Mouse (Mus musculus) intestine, embryonic 16.5 days (tissue): ENCODE measurements at regions not wholly inside any gene's neighbourhood (a gene's known extent, or its start where the extent isn't known, plus 50 kb on each side); places are given as distances from the start of the nearest gene placed in this dataset.

ENCODE experiments used
- ATAC-seq: fragments of 200-750 bp; cut with Nextera tagmentation; 2 replicates; pipeline ENCODE4 v1.8.0; 2017; ENCODE audit warnings: moderate TSS enrichment, moderate library complexity
- H3K27ac ChIP-seq: fragments of 300-500 bp; sonication (generic); 2 replicates; pipeline ENCODE4 v1.5.1; 2014; ENCODE audit warnings: mild to moderate bottlenecking, low read length
- H3K27me3 ChIP-seq: fragments of 300-500 bp; sonication (generic); replicated peaks from 2 replicates; pipeline ENCODE4 v1.6.1; 2014; ENCODE audit warnings: low read length, control low read depth, mixed read lengths; ENCODE audit not compliant: control insufficient read depth, insufficient read depth
- H3K36me3 ChIP-seq: fragments of 300-500 bp; sonication (generic); 2 replicates; pipeline ENCODE4 v1.6.1; 2014; ENCODE audit warnings: low read length, control low read depth; ENCODE audit not compliant: control insufficient read depth, insufficient read depth
- H3K4me1 ChIP-seq: fragments of 300-500 bp; sonication (generic); 2 replicates; pipeline ENCODE4 v1.6.1; 2014; ENCODE audit warnings: low read length, control low read depth, mixed read lengths; ENCODE audit not compliant: control insufficient read depth, insufficient read depth
- H3K4me2 ChIP-seq: fragments of 300-500 bp; sonication (generic); 2 replicates; pipeline ENCODE4 v1.6.1; 2014; ENCODE audit warnings: low read depth, low read length, control low read depth
- H3K4me3 ChIP-seq: fragments of 300-500 bp; sonication (generic); 2 replicates; pipeline ENCODE4 v1.5.1; 2014; ENCODE audit warnings: mild to moderate bottlenecking, low read length
- H3K9ac ChIP-seq: fragments of 300-500 bp; sonication (generic); 2 replicates; pipeline ENCODE4 v1.6.1; 2014; ENCODE audit warnings: low read depth, low read length
- H3K9me3 ChIP-seq: fragments of 300-500 bp; sonication (generic); 2 replicates; pipeline ENCODE4 v1.6.1; 2016; ENCODE audit warnings: low read length, control low read depth; ENCODE audit not compliant: control insufficient read depth
- WGBS: fragments of 180-500 bp; shearing (Covaris S2); extraction: QIAGEN DNeasy Blood & Tissue Kit; methylation state at CpG from one replicate; pipeline ENCODE4 v1.1.7; 2014; 5-methylcytosine and 5-hydroxymethylcytosine counted together

DNA sequence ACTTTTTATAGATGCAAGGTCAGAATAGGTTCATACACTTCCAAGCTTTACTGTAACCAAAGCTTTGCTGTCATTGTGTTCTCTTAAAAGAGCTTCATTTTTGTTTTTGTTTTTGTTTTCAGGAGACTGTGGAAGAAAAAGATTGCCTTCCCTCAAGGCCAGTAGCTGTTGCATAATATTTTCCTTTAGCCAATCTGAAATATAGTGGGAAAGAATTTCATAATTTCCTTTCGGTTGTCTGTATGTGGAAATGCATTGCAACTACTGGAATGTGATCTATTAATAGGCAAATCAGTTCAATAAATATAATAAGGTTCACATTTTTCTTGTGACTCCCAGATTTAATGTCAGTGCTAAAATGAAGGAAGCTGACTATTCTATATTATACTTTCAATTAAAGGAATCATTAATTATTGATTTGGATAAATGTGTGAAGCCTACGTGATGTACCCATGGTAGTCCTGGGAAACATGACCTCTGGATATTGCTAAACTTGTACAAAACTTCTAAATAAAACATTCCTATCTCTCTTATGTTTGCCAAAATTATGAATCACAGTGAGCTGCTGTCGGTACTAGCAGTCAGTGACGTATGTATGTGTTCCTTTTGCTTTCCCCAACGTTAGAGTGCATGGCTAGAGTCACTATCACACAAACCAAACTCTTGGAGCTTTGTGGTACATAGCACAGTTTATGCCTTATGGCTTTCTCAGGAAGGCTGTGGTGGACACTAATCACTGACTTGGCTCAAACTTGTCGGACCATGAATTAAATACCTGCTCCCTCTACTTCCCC, 102.6 kb downstream of the Rgs2 start:
- no peak overlapping the region for H3K4me3 ChIP-seq
- H3K4me1 ChIP-seq = no peaks in the 10 kb centered on the region
- no peaks in the 10 kb centered on the region for H3K36me3 ChIP-seq
- H3K27ac ChIP-seq = no peak overlapping the region
- no peak overlapping the region for H3K4me2 ChIP-seq
- H3K9me3 ChIP-seq = no peaks in the 10 kb centered on the region
- H3K27me3 ChIP-seq = no peaks in the 10 kb centered on the region
- no peak for ATAC-seq
- no peak overlapping the region for H3K9ac ChIP-seq
- 70% methylated on average over 6 of the region's 6 CpGs for WGBS

- Histone ChIP-seq H3K27ac (no peak overlapping the region), H3K4me3 (no peak overlapping the region), H3K9me3 (no peaks in the 10 kb centered on the region), H3K27me3 (no peaks in the 10 kb centered on the region), H3K4me2 (no peak overlapping the region), H3K36me3 (no peaks in the 10 kb centered on the region), H3K9ac (no peak overlapping the region), H3K4me1 (no peaks in the 10 kb centered on the region)
- WGBS = 82% methylated on average over 2 of the region's 2 CpGs
- no peak for ATAC-seq
Measured at GRCm38 (mm10) chr1:143888510-143888909, 111.4 kb downstream of the Uchl5 start.

- no peak overlapping the region for H3K9ac ChIP-seq
- H3K27me3 ChIP-seq = no peaks in the 10 kb centered on the region
- no peaks in the 10 kb centered on the region for H3K4me1 ChIP-seq
- H3K27ac ChIP-seq = no peak overlapping the region
- H3K4me3 ChIP-seq = no peak overlapping the region
- WGBS = 70% methylated on average over 5 of the region's 5 CpGs
- no peak for ATAC-seq
- H3K36me3 ChIP-seq = no peaks in the 10 kb centered on the region
- no peaks in the 10 kb centered on the region for H3K9me3 ChIP-seq
- no peak overlapping the region for H3K4me2 ChIP-seq
Measured at GRCm38 (mm10) chr1:143888065-143888464, 111.0 kb downstream of the Uchl5 start.

DNA sequence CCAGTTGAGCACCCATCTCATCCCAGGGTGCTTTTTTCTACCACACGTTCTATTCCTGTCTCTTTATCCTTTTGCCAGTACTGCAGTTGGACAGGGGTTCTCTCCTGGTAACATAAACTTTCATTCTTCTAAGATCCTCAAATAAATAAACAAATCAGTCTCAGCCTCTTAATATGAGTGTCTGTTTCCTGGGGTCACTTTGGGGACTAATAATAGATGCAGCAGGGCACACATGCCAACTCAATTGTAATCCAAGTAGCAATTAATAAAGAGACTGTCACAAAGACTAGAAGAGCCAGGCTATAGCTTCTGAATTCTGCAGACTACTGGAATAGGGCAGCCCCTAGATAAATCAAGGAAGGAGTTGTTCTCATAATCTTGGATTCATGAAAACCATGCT, 108.9 kb downstream of the Uchl5 start:
- Histone ChIP-seq H3K9me3 (no peaks in the 10 kb centered on the region), H3K4me2 (no peak overlapping the region), H3K27me3 (no peaks in the 10 kb centered on the region), H3K4me3 (no peak overlapping the region), H3K27ac (no peak overlapping the region), H3K4me1 (no peaks in the 10 kb centered on the region), H3K36me3 (no peaks in the 10 kb centered on the region), H3K9ac (no peak overlapping the region)
- ATAC-seq = no peak
- 36% methylated on average over 1 of the region's 1 CpGs for WGBS

GRCm38 (mm10) chr1:143881192-143881591, 104.1 kb downstream of the Uchl5 start:
- Histone ChIP-seq H3K4me3 (no peak overlapping the region), H3K9ac (no peak overlapping the region), H3K27me3 (no peaks in the 10 kb centered on the region), H3K36me3 (no peaks in the 10 kb centered on the region), H3K27ac (no peak overlapping the region), H3K4me1 (no peaks in the 10 kb centered on the region), H3K4me2 (no peak overlapping the region), H3K9me3 (no peaks in the 10 kb centered on the region)
- 38% methylated on average over 6 of the region's 6 CpGs for whole genome bisulfite sequencing
- ATAC-seq = no peak

- Histone ChIP-seq H3K4me2 (no peak overlapping the region), H3K27me3 (no peaks in the 10 kb centered on the region), H3K27ac (no peak overlapping the region), H3K9me3 (no peaks in the 10 kb centered on the region), H3K4me1 (no peaks in the 10 kb centered on the region), H3K9ac (no peak overlapping the region), H3K4me3 (no peak overlapping the region), H3K36me3 (no peaks in the 10 kb centered on the region)
- WGBS = 91% methylated on average over 5 of the region's 5 CpGs
- no peak for ATAC-seq
Measured at GRCm38 (mm10) chr1:143879622-143880021, 102.5 kb downstream of the Uchl5 start.

DNA sequence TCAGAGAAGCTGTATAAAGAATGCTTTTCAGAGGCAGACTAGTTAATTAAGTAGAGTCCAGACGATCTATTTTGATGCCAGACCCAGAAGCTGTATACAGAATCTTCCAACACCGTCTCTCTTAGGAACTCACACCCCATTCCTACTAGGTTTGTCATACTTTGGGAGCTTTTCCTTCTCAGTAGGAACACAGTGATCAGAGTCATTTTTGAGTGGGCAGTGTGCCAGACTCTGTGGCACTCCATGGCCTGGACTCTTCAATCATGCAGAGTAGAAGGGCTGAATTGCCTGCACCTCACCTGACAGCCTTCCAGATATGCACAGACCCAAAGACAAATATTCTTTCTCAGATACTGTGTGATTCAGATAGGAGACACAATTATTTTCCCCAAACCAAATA, 101.2 kb downstream of the Uchl5 start:
- WGBS = 56% methylated on average over 2 of the region's 2 CpGs
- ATAC-seq = no peak
- H3K4me3 ChIP-seq = no peak overlapping the region
- no peaks in the 10 kb centered on the region for H3K9me3 ChIP-seq
- H3K4me1 ChIP-seq = no peaks in the 10 kb centered on the region
- no peaks in the 10 kb centered on the region for H3K36me3 ChIP-seq
- H3K4me2 ChIP-seq = no peak overlapping the region
- no peak overlapping the region for H3K27ac ChIP-seq
- H3K27me3 ChIP-seq = no peaks in the 10 kb centered on the region
- H3K9ac ChIP-seq = no peak overlapping the region

- no peak overlapping the region for H3K27ac ChIP-seq
- no peaks in the 10 kb centered on the region for H3K27me3 ChIP-seq
- no peak overlapping the region for H3K4me2 ChIP-seq
- no peak overlapping the region for H3K9ac ChIP-seq
- no peaks in the 10 kb centered on the region for H3K36me3 ChIP-seq
- no peak overlapping the region for H3K4me3 ChIP-seq
- H3K9me3 ChIP-seq = no peaks in the 10 kb centered on the region
- WGBS = 75% methylated on average over 10 of the region's 10 CpGs
- H3K4me1 ChIP-seq = no peaks in the 10 kb centered on the region
- no peak for ATAC-seq
Measured at GRCm38 (mm10) chr1:143860319-143860718, 83.2 kb downstream of the Uchl5 start.

DNA sequence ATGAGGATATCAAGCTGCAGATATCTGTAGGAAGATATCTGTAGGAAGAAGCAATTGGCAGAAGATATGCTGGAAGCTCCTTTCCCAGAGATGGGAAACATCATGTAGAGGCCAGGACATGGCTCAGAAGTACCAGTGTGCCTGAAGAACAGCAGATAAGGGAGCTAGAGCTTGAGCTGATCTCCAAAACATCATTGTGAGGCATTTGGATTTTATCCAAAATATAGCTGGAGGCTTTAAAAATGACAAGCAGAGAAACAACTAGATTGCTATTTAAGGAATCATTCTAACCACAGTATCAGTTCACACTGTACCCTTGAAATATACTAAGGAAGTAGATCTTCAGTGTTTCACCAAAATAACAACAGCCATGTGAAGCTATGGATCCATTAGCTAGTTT, 81.5 kb downstream of the Uchl5 start:
- ATAC-seq = no peak
- Histone ChIP-seq H3K27ac (no peak overlapping the region), H3K36me3 (no peaks in the 10 kb centered on the region), H3K9me3 (no peaks in the 10 kb centered on the region), H3K9ac (no peak overlapping the region), H3K4me2 (no peak overlapping the region), H3K4me1 (no peaks in the 10 kb centered on the region), H3K4me3 (no peak overlapping the region), H3K27me3 (no peaks in the 10 kb centered on the region)
